Mouse (Mus musculus): ENCODE results near the gene B4galt3. TPM values are rescaled to one million over a fixed set of nuclear protein-coding genes. Genes with fewer than 3 reads are reported as not detected.

The B4galt3 gene
- polyA plus RNA-seq, 1 experiment from 2014 or later: 77.0 TPM

DNA sequence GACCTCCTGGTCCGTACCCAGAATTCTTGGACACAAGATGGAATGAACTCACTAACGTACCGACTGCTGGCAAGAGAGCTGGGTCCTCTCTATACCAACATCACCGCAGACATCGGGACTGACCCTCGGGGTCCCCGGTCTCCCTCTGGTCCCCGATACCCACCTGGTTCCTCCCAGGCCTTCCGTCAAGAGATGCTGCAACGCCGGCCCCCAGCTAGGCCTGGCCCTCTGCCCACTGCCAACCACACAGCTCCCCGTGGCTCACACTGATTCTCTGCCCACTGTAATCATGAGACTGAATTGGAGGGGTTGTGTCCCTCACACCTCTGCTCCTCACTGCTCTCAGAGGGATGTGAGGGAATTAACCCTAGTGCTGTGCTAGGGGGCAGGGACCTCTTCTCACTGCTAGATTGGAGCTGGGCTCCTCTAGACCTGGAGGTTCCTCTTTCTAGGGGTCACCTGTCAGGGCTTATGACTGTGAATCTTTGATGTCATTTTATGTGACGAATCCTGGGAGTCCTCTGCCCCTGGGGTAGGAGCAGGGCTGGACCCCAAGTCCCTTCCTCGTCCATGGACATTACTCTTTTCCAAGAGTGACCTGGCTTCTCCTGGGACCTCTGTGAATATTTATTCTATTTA lies 6.1 kb downstream of the B4galt3 start:
- 85% methylated on average over 14 of the region's 14 CpGs for WGBS
- H3K27ac ChIP-seq (ENCODE audit: low read length): no peak overlapping the region

DNA sequence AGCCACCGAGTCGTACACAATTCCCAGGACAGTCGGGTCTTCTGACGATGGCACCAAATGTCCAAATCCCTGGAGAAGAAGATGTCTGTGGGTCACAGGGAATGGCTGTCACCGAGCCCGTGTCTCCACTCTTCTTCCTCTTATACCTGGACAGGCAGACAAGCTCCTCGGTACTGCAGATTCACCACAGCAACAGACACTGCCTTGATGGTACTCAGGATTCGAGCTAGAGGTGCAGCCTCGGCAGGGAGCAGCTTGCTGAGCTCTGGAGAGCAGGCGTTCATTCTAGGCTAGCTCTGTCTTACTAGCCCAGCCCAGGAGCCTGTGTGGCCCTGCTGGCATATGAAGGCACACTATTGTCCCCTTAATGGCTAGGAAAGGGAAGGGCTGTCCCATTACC lies 7.6 kb downstream of the B4galt3 start:
- Histone ChIP-seq H3K4me3 (ENCODE audit: low read depth, low read length) (no peak overlapping the region), H3K36me3 (ENCODE audit: insufficient read depth, low read length) (peaks cover 37% of the 10 kb centered on the region; the same call in 1 of the 2 replicates), H3K4me2 (replicated peaks; ENCODE audit: low read depth, low read length) (no peak overlapping the region), H3K9me3 (ENCODE audit: low read length) (no peaks in the 10 kb centered on the region), H3K27me3 (replicated peaks; ENCODE audit: insufficient read depth, low read length) (no peaks in the 10 kb centered on the region), H3K27ac (ENCODE audit: low read length) (no peak overlapping the region), H3K4me1 (ENCODE audit: insufficient read depth, low read depth, low read length) (peaks cover 12% of the 10 kb centered on the region; the same call in 1 of the 2 replicates), H3K9ac (replicated peaks; ENCODE audit: low read depth) (no peak overlapping the region)
- DNase-seq (ENCODE audit: low spot score) (no peak), ATAC-seq (no peak)
- 79% methylated on average over 10 of the region's 10 CpGs for WGBS
- no peak for TF ChIP-seq CTCF (IDR thresholded peaks at IDR 0.05)
- no peak for TF ChIP-seq EP300 (IDR thresholded peaks at IDR 0.05)

More for the DNA sequence above, 6.1 kb downstream of the B4galt3 start:
- H3K36me3 ChIP-seq (ENCODE audit: insufficient read depth, low read length): peaks cover 34% of the 10 kb centered on the region; the same call in 1 of the 2 replicates
- no peak overlapping the region for H3K4me2 ChIP-seq (replicated peaks; ENCODE audit: low read depth, low read length)
- DNase-seq (ENCODE audit: low spot score) (no peak), ATAC-seq (no peak)
- peaks cover 11% of the 10 kb centered on the region; the same call in 1 of the 2 replicates for H3K4me1 ChIP-seq (ENCODE audit: insufficient read depth, low read depth, low read length)
- no peaks in the 10 kb centered on the region for H3K9me3 ChIP-seq (ENCODE audit: low read length)
- H3K27me3 ChIP-seq (replicated peaks; ENCODE audit: insufficient read depth, low read length): no peaks in the 10 kb centered on the region
- no peak overlapping the region for H3K9ac ChIP-seq (replicated peaks; ENCODE audit: low read depth)
- TF ChIP-seq CTCF (IDR thresholded peaks at IDR 0.05): no peak
- no peak for TF ChIP-seq EP300 (IDR thresholded peaks at IDR 0.05)
- H3K4me3 ChIP-seq (ENCODE audit: low read depth, low read length): no peak overlapping the region

DNA sequence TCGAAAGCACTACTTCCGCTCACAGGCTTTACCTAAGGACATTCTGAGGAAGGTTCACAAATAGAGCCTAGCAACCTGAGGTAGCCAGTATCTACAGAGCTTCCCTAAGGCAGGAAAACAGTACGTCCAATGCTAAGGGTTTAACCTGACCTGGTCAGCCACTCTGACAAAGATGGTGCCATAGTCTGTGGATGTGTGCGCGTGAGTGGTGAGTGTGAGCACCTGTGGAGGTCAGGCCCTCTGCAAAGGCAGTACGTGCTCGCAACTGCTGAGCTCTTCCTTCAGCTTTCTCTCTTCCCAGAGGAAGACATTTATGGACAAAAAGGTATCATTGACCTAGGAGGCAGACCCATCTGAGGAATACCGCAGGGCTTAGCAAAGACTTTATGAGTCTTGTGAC lies 8.3 kb downstream of the B4galt3 start:
- Histone ChIP-seq H3K4me3 (ENCODE audit: low read depth, low read length) (no peak overlapping the region), H3K9me3 (ENCODE audit: low read length) (no peaks in the 10 kb centered on the region), H3K36me3 (ENCODE audit: insufficient read depth, low read length) (peaks cover 36% of the 10 kb centered on the region; the same call in 1 of the 2 replicates), H3K9ac (replicated peaks; ENCODE audit: low read depth) (no peak overlapping the region), H3K4me1 (ENCODE audit: insufficient read depth, low read depth, low read length) (peaks cover 12% of the 10 kb centered on the region; the same call in 1 of the 2 replicates), H3K27me3 (replicated peaks; ENCODE audit: insufficient read depth, low read length) (no peaks in the 10 kb centered on the region), H3K27ac (ENCODE audit: low read length) (no peak overlapping the region), H3K4me2 (replicated peaks; ENCODE audit: low read depth, low read length) (no peak overlapping the region)
- WGBS: 93% methylated on average over 8 of the region's 8 CpGs
- no peak for DNase-seq (ENCODE audit: low spot score)
- no peak for ATAC-seq
- no peak for TF ChIP-seq EP300 (IDR thresholded peaks at IDR 0.05)
- no peak for TF ChIP-seq CTCF (IDR thresholded peaks at IDR 0.05)

DNA sequence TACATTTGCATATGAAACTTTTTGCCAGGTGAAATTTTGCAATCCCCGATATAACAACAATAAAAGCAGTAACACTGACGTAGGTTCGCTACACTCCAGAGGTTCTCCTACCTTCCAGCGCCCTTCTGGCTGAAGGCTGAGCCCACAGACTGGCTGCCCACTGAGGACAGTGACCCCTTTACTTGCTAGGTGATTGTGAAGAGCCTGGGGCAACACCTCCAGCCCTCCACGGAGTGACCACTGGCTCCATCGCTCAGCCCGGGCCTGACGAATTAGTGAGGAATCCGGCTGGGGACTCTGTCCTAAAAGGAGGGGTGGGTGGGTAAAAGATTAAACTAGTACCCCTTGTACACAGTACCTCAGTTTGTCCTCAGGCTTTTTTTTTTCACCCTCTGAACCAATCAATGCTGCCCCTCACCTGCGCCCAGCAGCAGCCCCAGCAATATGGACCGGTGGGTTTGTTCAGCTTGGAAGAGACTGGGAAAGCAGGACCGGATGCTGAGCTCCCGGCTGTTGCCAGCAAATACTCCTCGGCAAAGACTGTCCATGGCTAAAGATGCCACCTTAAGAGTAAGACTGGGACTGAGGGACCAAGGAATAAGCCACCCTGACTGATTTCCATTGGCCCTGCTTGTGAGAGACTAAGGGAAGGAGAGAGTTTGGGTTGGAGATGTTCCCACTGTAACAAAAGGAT lies 9.0 kb downstream of the B4galt3 start:
- ATAC-seq: no peak
- Histone ChIP-seq H3K9ac (replicated peaks; ENCODE audit: low read depth) (no peak overlapping the region), H3K27me3 (replicated peaks; ENCODE audit: insufficient read depth, low read length) (no peaks in the 10 kb centered on the region), H3K9me3 (ENCODE audit: low read length) (no peaks in the 10 kb centered on the region), H3K4me2 (replicated peaks; ENCODE audit: low read depth, low read length) (no peak overlapping the region), H3K36me3 (ENCODE audit: insufficient read depth, low read length) (peaks cover 29% of the 10 kb centered on the region; the same call in 1 of the 2 replicates), H3K4me1 (ENCODE audit: insufficient read depth, low read depth, low read length) (peaks cover 12% of the 10 kb centered on the region; the same call in 1 of the 2 replicates), H3K27ac (ENCODE audit: low read length) (no peak overlapping the region), H3K4me3 (ENCODE audit: low read depth, low read length) (no peak overlapping the region)
- no peak for TF ChIP-seq CTCF (IDR thresholded peaks at IDR 0.05)
- TF ChIP-seq EP300 (IDR thresholded peaks at IDR 0.05): no peak
- DNase-seq (ENCODE audit: low spot score): no peak
- WGBS: 84% methylated on average over 14 of the region's 14 CpGs

DNA sequence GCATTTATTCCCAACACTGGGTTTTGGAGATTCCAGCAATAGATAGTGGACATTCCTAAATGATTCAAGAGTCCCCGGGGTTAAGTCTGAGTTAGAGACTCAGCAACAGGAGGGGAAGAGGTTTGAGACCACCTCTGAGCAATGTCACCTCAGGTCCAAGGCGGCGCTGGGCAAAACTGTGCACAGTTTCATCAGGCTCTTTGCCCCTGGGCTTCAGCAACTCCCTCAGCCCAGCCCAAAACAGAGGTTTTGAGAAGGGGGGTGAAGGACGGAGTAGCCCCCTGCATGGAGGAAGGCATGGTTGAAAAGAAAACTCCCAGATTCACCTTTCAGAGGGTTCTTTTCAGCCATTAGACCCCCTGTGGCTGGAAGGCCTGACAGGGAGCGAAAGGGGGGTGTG lies 9.6 kb downstream of the B4galt3 start:
- DNase-seq (ENCODE audit: low spot score): no peak
- peaks cover 26% of the 10 kb centered on the region; the same call in 1 of the 2 replicates for H3K36me3 ChIP-seq (ENCODE audit: insufficient read depth, low read length)
- H3K27ac ChIP-seq (ENCODE audit: low read length): no peak overlapping the region
- H3K4me2 ChIP-seq (replicated peaks; ENCODE audit: low read depth, low read length): peak overlapping the region; percentile 80; the same call in 1 of the 2 replicates
- TF ChIP-seq CTCF (IDR thresholded peaks at IDR 0.05): no peak
- no peak for TF ChIP-seq EP300 (IDR thresholded peaks at IDR 0.05)
- no peaks in the 10 kb centered on the region for H3K9me3 ChIP-seq (ENCODE audit: low read length)
- H3K9ac ChIP-seq (replicated peaks; ENCODE audit: low read depth): 0 out of 2 replicates have a peak overlapping the region, but pooled peaks have one; percentile 50
- H3K27me3 ChIP-seq (replicated peaks; ENCODE audit: insufficient read depth, low read length): no peaks in the 10 kb centered on the region
- H3K4me1 ChIP-seq (ENCODE audit: insufficient read depth, low read depth, low read length): peaks cover 12% of the 10 kb centered on the region; the same call in 1 of the 2 replicates
- ATAC-seq: no peak
- WGBS: 63% methylated on average over 5 of the region's 5 CpGs
- H3K4me3 ChIP-seq (ENCODE audit: low read depth, low read length): no peak overlapping the region

DNA sequence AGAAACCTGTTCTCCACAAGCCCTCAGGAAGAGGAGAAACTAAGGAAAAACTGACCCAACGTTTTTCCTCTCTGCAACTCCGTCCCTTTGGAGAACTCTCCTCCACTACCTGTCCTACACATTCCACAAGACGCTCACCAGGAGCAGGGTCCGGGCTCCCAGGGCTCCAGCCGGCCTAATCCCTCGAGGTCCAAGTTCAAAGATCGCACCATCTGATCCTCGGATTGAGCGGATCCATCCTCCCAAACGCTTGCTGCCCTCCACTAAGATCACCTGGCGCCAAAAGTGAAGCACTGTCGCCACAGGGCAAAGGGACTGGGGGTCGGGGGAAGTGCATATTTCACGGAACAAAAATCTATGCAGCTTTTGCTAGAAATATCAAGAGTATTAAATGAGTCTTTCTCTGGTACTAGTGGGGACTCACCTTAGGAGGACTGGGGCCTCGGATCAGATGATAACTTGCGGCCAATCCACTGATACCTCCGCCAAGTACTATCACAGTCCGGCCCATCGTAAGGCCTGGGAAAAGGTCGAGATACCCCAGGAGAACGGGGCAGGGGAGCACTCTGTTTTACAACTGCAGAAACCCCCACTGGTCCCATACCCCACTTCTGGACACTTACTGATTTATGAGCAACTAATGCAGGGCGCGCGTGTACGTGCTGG lies 10.3 kb downstream of the B4galt3 start:
- WGBS: under 1% methylated on average over 25 of the region's 25 CpGs
- Histone ChIP-seq H3K4me2 (replicated peaks; ENCODE audit: low read depth, low read length) (peak overlapping the region; percentile 80), H3K27me3 (replicated peaks; ENCODE audit: insufficient read depth, low read length) (no peaks in the 10 kb centered on the region), H3K4me1 (ENCODE audit: insufficient read depth, low read depth, low read length) (peaks cover 12% of the 10 kb centered on the region; the same call in 1 of the 2 replicates), H3K9ac (replicated peaks; ENCODE audit: low read depth) (peak overlapping the region; percentile 50), H3K9me3 (ENCODE audit: low read length) (no peaks in the 10 kb centered on the region), H3K4me3 (ENCODE audit: low read depth, low read length) (peak overlapping the region; percentile 57), H3K36me3 (ENCODE audit: insufficient read depth, low read length) (peaks cover 22% of the 10 kb centered on the region; the same call in 1 of the 2 replicates), H3K27ac (ENCODE audit: low read length) (peak overlapping the region; percentile 60)
- DNase-seq (ENCODE audit: low spot score) (no peak), ATAC-seq (peak; percentile 2; the same call in 1 of the 2 replicates)
- TF ChIP-seq EP300 (IDR thresholded peaks at IDR 0.05): no peak
- TF ChIP-seq CTCF (IDR thresholded peaks at IDR 0.05): no peak
